Mouse (Mus musculus) liver, embryonic 14.5 days (tissue): ENCODE results near the gene Yes1.

Source experiments
- CTCF ChIP-seq: IDR thresholded peaks from 2 replicates; pipeline ENCODE4 v1.5.1; 2016; ENCODE audit warnings: antibody characterized with exemption, low read depth, control low read depth
- EP300 ChIP-seq: IDR thresholded peaks from 2 replicates; pipeline ENCODE4 v1.6.1; 2016; ENCODE audit warnings: antibody characterized with exemption, low read depth

- TF ChIP-seq EP300 (no peak), CTCF (no peak)
Measured at GRCm38 (mm10) chr5:32682475-32682874, 71.5 kb downstream of the Yes1 start.
